ENCODE assay signal across 8 mouse cellular contexts in the genomic region with DNA sequence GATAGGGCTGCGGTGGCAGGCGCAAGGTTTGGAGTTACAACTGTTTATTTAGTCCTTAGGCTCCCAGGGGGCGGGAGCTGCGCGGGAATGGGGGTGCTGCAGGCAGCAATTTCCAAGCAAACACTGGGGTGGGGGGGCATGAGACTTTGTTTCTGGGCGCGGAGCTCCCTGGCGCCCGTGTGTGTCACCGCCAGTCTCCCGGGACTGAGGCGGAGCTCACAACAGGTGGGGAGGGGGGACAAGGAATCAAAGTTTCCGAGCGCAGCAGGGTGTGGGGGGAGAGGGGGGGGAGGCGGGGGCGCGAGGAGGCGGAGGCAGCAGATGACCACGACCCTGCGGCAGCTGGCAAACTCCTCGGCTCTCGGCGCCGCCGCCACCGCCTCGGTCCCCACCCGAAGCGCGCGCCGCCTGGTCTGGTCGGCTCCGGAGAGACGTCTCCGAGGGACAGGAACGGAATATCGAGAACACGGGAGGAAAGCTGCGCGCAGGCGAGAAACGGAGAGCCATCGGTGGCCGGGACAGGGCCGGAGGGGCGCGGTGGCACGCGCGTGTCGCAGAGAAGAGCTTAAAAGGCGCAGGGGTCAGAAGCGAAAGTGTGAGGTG. TPM values are rescaled to one million over a fixed set of nuclear protein-coding genes. Genes with fewer than 3 reads are reported as not detected.
DNase-seq lines count a peak whose midpoint lies in the region; ATAC-seq and TF ChIP-seq lines count a peak whose summit lies in the region.

No protein-coding gene starts in this region.

- H3K4me1 ChIP-seq in embryonic facial prominence, embryonic 13.5 days: peaks cover 7% of the 10 kb centered on the region; the same call in 1 of the 2 replicates
- peaks cover 19% of the 10 kb centered on the region for H3K4me1 ChIP-seq in heart, embryonic 13.5 days
- H3K4me1 ChIP-seq in olfactory bulb, adult 2 months (ENCODE audit: control insufficient read depth, insufficient read depth, low read length): no peaks in the 10 kb centered on the region; the same call in 1 of the 2 replicates

- H3K27me3 ChIP-seq in embryonic facial prominence, embryonic 13.5 days: peaks cover 13% of the 10 kb centered on the region
- H3K27me3 ChIP-seq in heart, embryonic 13.5 days (replicated peaks): no peaks in the 10 kb centered on the region

- H3K4me3 ChIP-seq in embryonic facial prominence, embryonic 13.5 days: peak overlapping the region; percentile 77
- H3K4me3 ChIP-seq in heart, embryonic 13.5 days: peak overlapping the region; percentile 94
- H3K4me3 ChIP-seq in olfactory bulb, adult 2 months (ENCODE audit: insufficient read depth, low read depth, low read length): peak overlapping the region; percentile 65

- H3K9me3 ChIP-seq in embryonic facial prominence, embryonic 13.5 days: no peaks in the 10 kb centered on the region
- no peaks in the 10 kb centered on the region for H3K9me3 ChIP-seq in heart, embryonic 13.5 days

- peak; percentile 67 for DNase-seq in A20 (ENCODE audit: low read depth, low spot score)
- peak; percentile 83 for DNase-seq in adrenal gland, adult 2 months
- peak; percentile 80 for DNase-seq in kidney, postnatal 10 days
- peak; percentile 79 to 85 for DNase-seq in lung, adult 18-20 months
- DNase-seq in thymus, postnatal 25 days: peak; percentile 60

- ATAC-seq in embryonic facial prominence, embryonic 13.5 days (ENCODE audit: insufficient number of reproducible peaks, insufficient read depth, low FRiP score, low TSS enrichment, low read depth): peak; percentile 56; the same call in 1 of the 2 replicates
- peak; percentile 72 for ATAC-seq in heart, embryonic 13.5 days (ENCODE audit: extremely low read depth, insufficient number of reproducible peaks, low FRiP score, low TSS enrichment)

- TF ChIP-seq CTCF in olfactory bulb, adult 2 months (IDR thresholded peaks at IDR 0.05; ENCODE audit: insufficient read depth, low read depth, low read length): no peak

- H3K4me2 ChIP-seq in embryonic facial prominence, embryonic 13.5 days: peak overlapping the region; percentile 98
- H3K4me2 ChIP-seq in heart, embryonic 13.5 days: peak overlapping the region; percentile 84

- no peaks in the 10 kb centered on the region for H3K36me3 ChIP-seq in embryonic facial prominence, embryonic 13.5 days
- peaks cover 2% of the 10 kb centered on the region for H3K36me3 ChIP-seq in heart, embryonic 13.5 days

- peak overlapping the region; percentile 86 for H3K9ac ChIP-seq in embryonic facial prominence, embryonic 13.5 days
- H3K9ac ChIP-seq in heart, embryonic 13.5 days: peak overlapping the region; percentile 98

- 1% methylated on average over 53 of the region's 54 CpGs for WGBS in embryonic facial prominence, embryonic 13.5 days
- WGBS in heart, embryonic 13.5 days: under 1% methylated on average over 44 of the region's 54 CpGs
- WGBS in olfactory bulb, adult 2 months: under 1% methylated on average over 49 of the region's 54 CpGs

- TF ChIP-seq POLR2A in olfactory bulb, adult 2 months (IDR thresholded peaks at IDR 0.05; ENCODE audit: insufficient read depth, low read depth, low read length): no peak

- H3K27ac ChIP-seq in embryonic facial prominence, embryonic 13.5 days: peak overlapping the region; percentile 97
- H3K27ac ChIP-seq in heart, embryonic 13.5 days (replicated peaks): peak overlapping the region; percentile 100
- H3K27ac ChIP-seq in olfactory bulb, adult 2 months (ENCODE audit: insufficient read depth, low read depth, low read length): 0 out of 2 replicates have a peak overlapping the region, but pooled peaks have one; percentile 33

RNA-seq across cellular contexts. Expression of a gene that starts 1.4 kb away (rescaled TPM):
- total RNA-seq in adrenal gland, adult 2 months (2021): 10 to 100 TPM; 38.7 to 41.4 TPM
- polyA plus RNA-seq in adrenal gland, adult 2 months (2012; rRNA removed): 43.7 and 44.1 TPM in 2 replicates
- polyA plus RNA-seq in embryonic facial prominence, embryonic 13.5 days (2015; fragmentation: Nextera tagmentation; extraction: Ambion mirVana): 66.7 TPM in 2 replicates
- polyA plus RNA-seq in heart, embryonic 13.5 days (2015; fragmentation: Nextera tagmentation; extraction: Ambion mirVana): 71.7 and 75.9 TPM in 2 replicates
- not detected in 2 replicates for polyA plus RNA-seq in olfactory bulb, adult 2 months (2012; ENCODE audit: insufficient read depth, insufficient read length, low replicate concordance, missing spikeins)

Comparison
In these comparisons a context has a peak if more than half of its experiments do, and no peak if none do; other contexts are left out.
1. Peak in every context shown above with its lines: DNase-seq, ATAC-seq, H3K4me3 ChIP-seq and H3K27ac ChIP-seq.
2. H3K27ac ChIP-seq: peak in every context shown above with its lines; median percentile 100 in heart, embryonic 13.5 days; 97 in embryonic facial prominence, embryonic 13.5 days; 33 in olfactory bulb, adult 2 months.